ENCODE assay signal across 10 mouse cellular contexts in the genomic region with DNA sequence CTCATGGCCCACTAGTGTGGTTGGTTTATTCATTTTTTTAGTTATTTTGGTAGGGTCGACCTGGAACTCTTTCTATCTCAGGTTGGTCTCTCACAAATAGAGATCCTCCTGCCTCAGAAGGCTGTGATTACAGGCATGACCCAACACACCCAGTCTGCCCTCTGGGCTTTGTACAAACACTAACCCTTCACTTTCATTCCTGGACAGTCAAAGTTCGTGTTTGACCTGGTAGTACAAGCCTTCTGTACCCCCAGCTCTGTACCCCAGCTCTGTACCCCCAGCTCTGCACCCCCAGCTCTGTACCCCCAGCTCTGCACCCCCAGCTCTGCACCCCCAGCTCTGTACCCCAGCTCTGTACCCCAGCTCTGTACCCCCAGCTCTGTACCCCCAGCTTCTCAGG. TPM values are rescaled to one million over a fixed set of nuclear protein-coding genes. Genes with fewer than 3 reads are reported as not detected.
"Had no signal": no experiment of that assay in that cellular context is flagged by ENCODE, and none has a peak within 500 bp of the region (broad histone marks: within the 10 kb centered on the region; RNA-seq: fewer than 3 reads in every experiment).

No protein-coding gene starts in this region.

RNA-seq across cellular contexts. Expression of a gene that starts 11.0 kb away (rescaled TPM):
- total RNA-seq: neutrophil, adult 5-6 weeks had no signal
- polyA plus RNA-seq: neural tube, embryonic 14.5 days; neural tube, embryonic 15.5 days; stomach, embryonic 14.5 days; stomach, postnatal 0 days; urinary bladder, adult 2 months had no signal

RNA-seq across cellular contexts. Expression of a gene that starts 39.0 kb away (rescaled TPM):
- total RNA-seq: neutrophil, adult 5-6 weeks had no signal
- polyA plus RNA-seq: neural tube, embryonic 13.5 days; neural tube, embryonic 14.5 days; stomach, embryonic 14.5 days; stomach, embryonic 15.5 days; stomach, embryonic 16.5 days; stomach, postnatal 0 days; thymus, postnatal 0 days had no signal
